Mouse (Mus musculus): ENCODE results near the gene Slc39a11. TPM values are rescaled to one million over a fixed set of nuclear protein-coding genes. Genes with fewer than 3 reads are reported as not detected.

Slc39a11 gene
- polyA plus RNA-seq, 1 experiment from 2014 or later = 17.8 TPM

DNA sequence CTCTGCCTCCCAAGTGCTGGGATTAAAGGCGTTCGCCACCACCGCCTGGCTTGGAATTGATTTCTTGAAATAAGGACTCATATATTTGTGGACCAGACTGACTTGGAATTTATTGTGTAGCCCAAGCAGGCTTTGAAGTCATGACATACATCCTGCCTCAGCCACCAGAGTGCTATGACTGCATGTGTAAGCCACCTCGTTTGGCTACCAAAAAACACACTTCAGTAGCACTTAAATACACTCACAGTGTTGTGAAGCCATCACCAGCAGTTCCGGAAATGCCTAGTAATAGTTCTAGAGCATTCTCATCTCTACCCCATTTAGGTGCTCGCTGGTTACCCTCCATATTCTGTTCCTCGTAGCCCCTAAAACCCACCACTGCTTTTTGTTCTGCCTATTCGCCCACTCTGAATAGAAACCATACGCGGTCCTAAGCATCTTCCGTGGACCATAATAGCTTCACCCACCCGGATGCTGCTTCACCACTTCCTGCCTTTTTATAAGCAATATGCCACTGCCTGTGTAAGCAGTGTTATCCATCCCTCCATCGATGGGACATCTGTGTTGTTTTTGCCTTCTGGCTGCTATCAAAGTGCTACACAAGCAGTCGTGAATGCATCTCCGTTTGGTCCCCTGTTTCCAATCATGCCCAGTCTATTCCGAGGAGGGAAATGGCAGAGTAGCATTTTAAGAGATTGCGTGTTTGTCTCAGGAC lies 382.2 kb downstream of the Slc39a11 start:
- WGBS = 86% methylated on average over 17 of the region's 17 CpGs
- Histone ChIP-seq H3K4me2 (no peak overlapping the region), H3K27me3 (ENCODE audit: control insufficient read depth, insufficient read depth, low read length) (no peaks in the 10 kb centered on the region), H3K36me3 (ENCODE audit: control insufficient read depth, insufficient read depth, low read length) (no peaks in the 10 kb centered on the region), H3K9ac (ENCODE audit: low read length) (no peak overlapping the region), H3K27ac (ENCODE audit: low read depth, low read length) (no peak overlapping the region), H3K4me1 (ENCODE audit: control insufficient read depth, insufficient read depth, low read length) (no peaks in the 10 kb centered on the region), H3K4me3 (ENCODE audit: low read depth, low read length) (no peak overlapping the region), H3K9me3 (ENCODE audit: control insufficient read depth, low read length) (no peaks in the 10 kb centered on the region)
- ATAC-seq (ENCODE audit: low FRiP score) (no peak), DNase-seq (ENCODE audit: low spot score, missing footprints) (no peak)

GRCm38 (mm10) chr11:113266706-113267105 lies 383.2 kb downstream of the Slc39a11 start:
- Histone ChIP-seq H3K9me3 (ENCODE audit: control insufficient read depth, low read length) (no peaks in the 10 kb centered on the region), H3K4me1 (ENCODE audit: control insufficient read depth, insufficient read depth, low read length) (0 out of 2 replicates have a peak, but pooled peaks cover 2% of the 10 kb centered on the region), H3K9ac (ENCODE audit: low read length) (no peak overlapping the region), H3K36me3 (ENCODE audit: control insufficient read depth, insufficient read depth, low read length) (no peaks in the 10 kb centered on the region), H3K27ac (ENCODE audit: low read depth, low read length) (no peak overlapping the region), H3K4me2 (no peak overlapping the region), H3K4me3 (ENCODE audit: low read depth, low read length) (no peak overlapping the region), H3K27me3 (ENCODE audit: control insufficient read depth, insufficient read depth, low read length) (no peaks in the 10 kb centered on the region)
- no peak for DNase-seq (ENCODE audit: low spot score, missing footprints)
- no peak for ATAC-seq (ENCODE audit: low FRiP score)
- WGBS = 79% methylated on average over 4 of the region's 4 CpGs

- no peaks in the 10 kb centered on the region for H3K9me3 ChIP-seq (ENCODE audit: control insufficient read depth, low read length)
- WGBS = 94% methylated on average over 3 of the region's 3 CpGs
- no peak overlapping the region for H3K27ac ChIP-seq (ENCODE audit: low read depth, low read length)
- ATAC-seq (ENCODE audit: low FRiP score) (no peak), DNase-seq (ENCODE audit: low spot score, missing footprints) (no peak)
- H3K9ac ChIP-seq (ENCODE audit: low read length) = no peak overlapping the region
- no peak overlapping the region for H3K4me2 ChIP-seq
- H3K4me1 ChIP-seq (ENCODE audit: control insufficient read depth, insufficient read depth, low read length) = 0 out of 2 replicates have a peak, but pooled peaks cover 2% of the 10 kb centered on the region
- H3K27me3 ChIP-seq (ENCODE audit: control insufficient read depth, insufficient read depth, low read length) = no peaks in the 10 kb centered on the region
- H3K4me3 ChIP-seq (ENCODE audit: low read depth, low read length) = no peak overlapping the region
- no peaks in the 10 kb centered on the region for H3K36me3 ChIP-seq (ENCODE audit: control insufficient read depth, insufficient read depth, low read length)
Observed at GRCm38 (mm10) chr11:113265567-113265966, 384.3 kb downstream of the Slc39a11 start.

DNA sequence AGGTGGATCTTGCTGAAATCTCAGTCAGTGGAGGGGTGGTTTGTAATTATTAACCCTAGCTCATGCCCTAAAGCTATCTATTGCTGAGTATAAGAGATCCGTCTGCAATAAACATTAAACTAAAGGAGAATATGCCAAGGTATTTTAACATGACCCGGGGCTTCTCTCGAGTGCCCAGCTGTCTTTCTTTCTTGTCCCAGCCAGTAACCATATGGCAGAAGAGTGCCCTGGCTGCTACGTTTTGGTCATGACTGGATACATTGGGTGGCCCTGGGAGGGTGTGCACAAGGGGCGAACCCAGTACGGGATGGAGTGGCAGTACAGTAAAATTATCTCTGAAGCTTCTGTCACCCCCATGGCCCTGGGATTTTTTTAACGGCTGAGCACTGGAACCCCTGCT lies 385.9 kb downstream of the Slc39a11 start:
- no peak for ATAC-seq (ENCODE audit: low FRiP score)
- 85% methylated on average over 7 of the region's 7 CpGs for WGBS
- DNase-seq (ENCODE audit: low spot score, missing footprints) = no peak

DNA sequence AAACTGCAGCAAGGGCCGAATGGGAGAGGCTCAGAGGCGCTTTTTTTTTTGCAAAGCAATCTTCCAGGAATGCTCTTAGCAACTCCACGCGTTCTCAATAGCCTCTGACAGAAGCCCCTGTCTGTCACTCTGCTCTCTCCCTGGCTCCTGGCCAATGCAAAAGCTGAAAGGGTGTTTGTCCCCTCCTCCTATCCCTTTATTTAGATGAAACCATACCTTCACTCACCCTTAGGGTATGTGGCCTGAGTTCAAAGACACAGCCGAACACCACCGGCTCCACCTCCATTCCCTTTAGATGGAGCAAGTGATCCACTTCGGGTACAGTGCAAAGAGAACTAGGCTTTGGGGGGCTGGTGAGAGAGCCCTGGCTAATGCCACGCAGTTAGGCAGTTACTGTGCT lies 387.8 kb downstream of the Slc39a11 start:
- no peak overlapping the region for H3K4me2 ChIP-seq
- H3K9me3 ChIP-seq (ENCODE audit: control insufficient read depth, low read length) = no peaks in the 10 kb centered on the region
- DNase-seq (ENCODE audit: low spot score, missing footprints) (no peak), ATAC-seq (ENCODE audit: low FRiP score) (no peak)
- no peak overlapping the region for H3K4me3 ChIP-seq (ENCODE audit: low read depth, low read length)
- 41% methylated on average over 8 of the region's 8 CpGs for WGBS
- no peaks in the 10 kb centered on the region for H3K27me3 ChIP-seq (ENCODE audit: control insufficient read depth, insufficient read depth, low read length)
- H3K27ac ChIP-seq (ENCODE audit: low read depth, low read length) = no peak overlapping the region
- H3K4me1 ChIP-seq (ENCODE audit: control insufficient read depth, insufficient read depth, low read length) = 0 out of 2 replicates have a peak, but pooled peaks cover 2% of the 10 kb centered on the region
- H3K36me3 ChIP-seq (ENCODE audit: control insufficient read depth, insufficient read depth, low read length) = no peaks in the 10 kb centered on the region
- H3K9ac ChIP-seq (ENCODE audit: low read length) = no peak overlapping the region

More for the DNA sequence above, 385.9 kb downstream of the Slc39a11 start:
- H3K27me3 ChIP-seq (ENCODE audit: control insufficient read depth, insufficient read depth, low read length) = no peaks in the 10 kb centered on the region
- no peak overlapping the region for H3K9ac ChIP-seq (ENCODE audit: low read length)
- H3K36me3 ChIP-seq (ENCODE audit: control insufficient read depth, insufficient read depth, low read length) = no peaks in the 10 kb centered on the region
- no peak overlapping the region for H3K27ac ChIP-seq (ENCODE audit: low read depth, low read length)
- no peak overlapping the region for H3K4me2 ChIP-seq
- H3K9me3 ChIP-seq (ENCODE audit: control insufficient read depth, low read length) = no peaks in the 10 kb centered on the region
- H3K4me1 ChIP-seq (ENCODE audit: control insufficient read depth, insufficient read depth, low read length) = 0 out of 2 replicates have a peak, but pooled peaks cover 2% of the 10 kb centered on the region
- no peak overlapping the region for H3K4me3 ChIP-seq (ENCODE audit: low read depth, low read length)

- Histone ChIP-seq H3K36me3 (ENCODE audit: control insufficient read depth, insufficient read depth, low read length) (no peaks in the 10 kb centered on the region), H3K4me3 (ENCODE audit: low read depth, low read length) (no peak overlapping the region), H3K4me1 (ENCODE audit: control insufficient read depth, insufficient read depth, low read length) (0 out of 2 replicates have a peak, but pooled peaks cover 2% of the 10 kb centered on the region), H3K27ac (ENCODE audit: low read depth, low read length) (no peak overlapping the region), H3K9ac (ENCODE audit: low read length) (no peak overlapping the region), H3K4me2 (no peak overlapping the region), H3K9me3 (ENCODE audit: control insufficient read depth, low read length) (no peaks in the 10 kb centered on the region), H3K27me3 (ENCODE audit: control insufficient read depth, insufficient read depth, low read length) (no peaks in the 10 kb centered on the region)
- ATAC-seq (ENCODE audit: low FRiP score) = no peak
- DNase-seq (ENCODE audit: low spot score, missing footprints) = no peak
- WGBS = 90% methylated on average over 4 of the region's 4 CpGs
Observed at GRCm38 (mm10) chr11:113261421-113261820, 388.5 kb downstream of the Slc39a11 start.

GRCm38 (mm10) chr11:113259712-113260382 lies 390.0 kb downstream of the Slc39a11 start:
- no peak overlapping the region for H3K4me2 ChIP-seq
- DNase-seq (ENCODE audit: low spot score, missing footprints) (no peak), ATAC-seq (ENCODE audit: low FRiP score) (no peak)
- H3K27ac ChIP-seq (ENCODE audit: low read depth, low read length) = no peak overlapping the region
- H3K36me3 ChIP-seq (ENCODE audit: control insufficient read depth, insufficient read depth, low read length) = no peaks in the 10 kb centered on the region
- no peaks in the 10 kb centered on the region for H3K9me3 ChIP-seq (ENCODE audit: control insufficient read depth, low read length)
- no peaks in the 10 kb centered on the region for H3K27me3 ChIP-seq (ENCODE audit: control insufficient read depth, insufficient read depth, low read length)
- H3K4me3 ChIP-seq (ENCODE audit: low read depth, low read length) = no peak overlapping the region
- H3K4me1 ChIP-seq (ENCODE audit: control insufficient read depth, insufficient read depth, low read length) = peaks cover 9% of the 10 kb centered on the region
- H3K9ac ChIP-seq (ENCODE audit: low read length) = no peak overlapping the region
- WGBS = 85% methylated on average over 14 of the region's 14 CpGs

GRCm38 (mm10) chr11:113258016-113258415 lies 391.9 kb downstream of the Slc39a11 start:
- Histone ChIP-seq H3K4me3 (ENCODE audit: low read depth, low read length) (no peak overlapping the region), H3K36me3 (ENCODE audit: control insufficient read depth, insufficient read depth, low read length) (no peaks in the 10 kb centered on the region), H3K4me1 (ENCODE audit: control insufficient read depth, insufficient read depth, low read length) (peaks cover 12% of the 10 kb centered on the region), H3K27ac (ENCODE audit: low read depth, low read length) (no peak overlapping the region), H3K9me3 (ENCODE audit: control insufficient read depth, low read length) (no peaks in the 10 kb centered on the region), H3K4me2 (no peak overlapping the region), H3K9ac (ENCODE audit: low read length) (no peak overlapping the region), H3K27me3 (ENCODE audit: control insufficient read depth, insufficient read depth, low read length) (no peaks in the 10 kb centered on the region; the same call in 1 of the 2 replicates)
- ATAC-seq (ENCODE audit: low FRiP score) = no peak
- WGBS = 87% methylated on average over 6 of the region's 6 CpGs
- no peak for DNase-seq (ENCODE audit: low spot score, missing footprints)

GRCm38 (mm10) chr11:113254653-113255052 lies 395.2 kb downstream of the Slc39a11 start:
- H3K36me3 ChIP-seq (ENCODE audit: control insufficient read depth, insufficient read depth, low read length) = no peaks in the 10 kb centered on the region
- WGBS = 26% methylated on average over 6 of the region's 6 CpGs
- DNase-seq (ENCODE audit: low spot score, missing footprints) = no peak
- ATAC-seq (ENCODE audit: low FRiP score) = no peak
- peaks cover 9% of the 10 kb centered on the region for H3K4me1 ChIP-seq (ENCODE audit: control insufficient read depth, insufficient read depth, low read length)
- H3K27me3 ChIP-seq (ENCODE audit: control insufficient read depth, insufficient read depth, low read length) = no peaks in the 10 kb centered on the region; the same call in 1 of the 2 replicates
- H3K9me3 ChIP-seq (ENCODE audit: control insufficient read depth, low read length) = no peaks in the 10 kb centered on the region
- H3K4me2 ChIP-seq = no peak overlapping the region
- H3K9ac ChIP-seq (ENCODE audit: low read length) = no peak overlapping the region
- no peak overlapping the region for H3K4me3 ChIP-seq (ENCODE audit: low read depth, low read length)
- H3K27ac ChIP-seq (ENCODE audit: low read depth, low read length) = no peak overlapping the region

Data from midbrain, embryonic 11.5 days (tissue).